Mouse (Mus musculus): ENCODE measurements around the gene Azi2. TPM values are rescaled to one million over a fixed set of nuclear protein-coding genes. Genes with fewer than 3 reads are reported as not detected.

The Azi2 gene
- polyA plus RNA-seq, 1 experiment, result 32.7 TPM

GRCm38 (mm10) chr9:118043581-118043980 lies 3.3 kb downstream of the Azi2 start:
- H3K36me3 ChIP-seq (ENCODE audit: control insufficient read depth, insufficient read depth, low read length), result peaks cover 12% of the 10 kb centered on the region
- no peak overlapping the region for H3K27ac ChIP-seq (ENCODE audit: insufficient read depth, low read depth, low read length)
- peaks cover 4% of the 10 kb centered on the region for H3K4me1 ChIP-seq (ENCODE audit: control insufficient read depth, insufficient read depth, insufficient read length, low read length)
- no peak for TF ChIP-seq CTCF (IDR thresholded peaks at IDR 0.05; ENCODE audit: extremely low read depth, insufficient read length, insufficient replicate concordance, low read depth, low read length)
- TF ChIP-seq POLR2A (IDR thresholded peaks at IDR 0.05; ENCODE audit: low read depth, low read length), result no peak
- no peak overlapping the region for H3K4me3 ChIP-seq (ENCODE audit: low read depth, low read length)
- 85% methylated on average over 3 of the region's 3 CpGs for WGBS
- H3K27me3 ChIP-seq (ENCODE audit: control insufficient read depth, insufficient read depth, low read length), result no peaks in the 10 kb centered on the region

- peaks cover 16% of the 10 kb centered on the region for H3K36me3 ChIP-seq (ENCODE audit: control insufficient read depth, insufficient read depth, low read length)
- H3K27me3 ChIP-seq (ENCODE audit: control insufficient read depth, insufficient read depth, low read length), result no peaks in the 10 kb centered on the region
- WGBS, result 36% methylated on average over 1 of the region's 1 CpGs
- H3K4me3 ChIP-seq (ENCODE audit: low read depth, low read length), result no peak overlapping the region
- peaks cover 3% of the 10 kb centered on the region; the same call in 1 of the 2 replicates for H3K4me1 ChIP-seq (ENCODE audit: control insufficient read depth, insufficient read depth, insufficient read length, low read length)
- H3K27ac ChIP-seq (ENCODE audit: insufficient read depth, low read depth, low read length), result no peak overlapping the region
- TF ChIP-seq POLR2A (IDR thresholded peaks at IDR 0.05; ENCODE audit: low read depth, low read length), result no peak
- TF ChIP-seq CTCF (IDR thresholded peaks at IDR 0.05; ENCODE audit: extremely low read depth, insufficient read length, insufficient replicate concordance, low read depth, low read length), result no peak
Measured at GRCm38 (mm10) chr9:118045011-118045533, 4.8 kb downstream of the Azi2 start.

DNA sequence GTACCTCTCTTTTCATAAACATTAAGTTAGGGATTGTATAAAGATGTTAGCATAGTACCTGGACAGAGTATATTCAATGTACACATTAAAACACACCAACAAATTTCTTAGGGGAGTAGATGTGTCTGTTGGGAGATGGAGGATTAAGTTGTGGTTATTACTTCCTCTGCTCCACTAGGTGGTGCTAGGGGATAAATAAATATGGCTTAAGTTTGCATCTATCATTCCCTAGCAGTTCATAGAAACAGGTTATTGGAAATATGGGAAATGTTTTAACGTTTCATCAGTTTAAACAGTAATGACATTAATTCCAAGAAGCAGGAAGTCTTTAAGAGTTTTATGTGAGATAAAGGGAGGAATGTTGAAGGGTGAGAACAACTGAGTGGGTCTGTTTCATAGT lies 13.0 kb downstream of the Azi2 start:
- no peaks in the 10 kb centered on the region for H3K4me1 ChIP-seq (ENCODE audit: control insufficient read depth, insufficient read depth, insufficient read length, low read length)
- WGBS, result 6% methylated on average over 1 of the region's 1 CpGs
- H3K27me3 ChIP-seq (ENCODE audit: control insufficient read depth, insufficient read depth, low read length), result no peaks in the 10 kb centered on the region
- no peak for TF ChIP-seq POLR2A (IDR thresholded peaks at IDR 0.05; ENCODE audit: low read depth, low read length)
- no peak overlapping the region for H3K27ac ChIP-seq (ENCODE audit: insufficient read depth, low read depth, low read length)
- no peak overlapping the region for H3K4me3 ChIP-seq (ENCODE audit: low read depth, low read length)
- peaks cover 40% of the 10 kb centered on the region for H3K36me3 ChIP-seq (ENCODE audit: control insufficient read depth, insufficient read depth, low read length)

GRCm38 (mm10) chr9:118059101-118059500 lies 18.8 kb downstream of the Azi2 start:
- Histone ChIP-seq H3K36me3 (ENCODE audit: control insufficient read depth, insufficient read depth, low read length) (peaks cover 47% of the 10 kb centered on the region), H3K4me1 (ENCODE audit: control insufficient read depth, insufficient read depth, insufficient read length, low read length) (no peaks in the 10 kb centered on the region), H3K4me3 (ENCODE audit: low read depth, low read length) (no peak overlapping the region), H3K27me3 (ENCODE audit: control insufficient read depth, insufficient read depth, low read length) (no peaks in the 10 kb centered on the region), H3K27ac (ENCODE audit: insufficient read depth, low read depth, low read length) (no peak overlapping the region)
- TF ChIP-seq CTCF (IDR thresholded peaks at IDR 0.05; ENCODE audit: extremely low read depth, insufficient read length, insufficient replicate concordance, low read depth, low read length), result no peak
- TF ChIP-seq POLR2A (IDR thresholded peaks at IDR 0.05; ENCODE audit: low read depth, low read length), result no peak
- 89% methylated on average over 3 of the region's 3 CpGs for WGBS

GRCm38 (mm10) chr9:118070442-118070841 lies 30.1 kb downstream of the Azi2 start:
- Histone ChIP-seq H3K27me3 (ENCODE audit: control insufficient read depth, insufficient read depth, low read length) (no peaks in the 10 kb centered on the region), H3K27ac (ENCODE audit: insufficient read depth, low read depth, low read length) (no peak overlapping the region), H3K4me3 (ENCODE audit: low read depth, low read length) (no peak overlapping the region), H3K36me3 (ENCODE audit: control insufficient read depth, insufficient read depth, low read length) (peaks cover 26% of the 10 kb centered on the region), H3K4me1 (ENCODE audit: control insufficient read depth, insufficient read depth, insufficient read length, low read length) (no peaks in the 10 kb centered on the region)
- WGBS, result 88% methylated on average over 6 of the region's 6 CpGs
- TF ChIP-seq CTCF (IDR thresholded peaks at IDR 0.05; ENCODE audit: extremely low read depth, insufficient read length, insufficient replicate concordance, low read depth, low read length) (no peak), POLR2A (IDR thresholded peaks at IDR 0.05; ENCODE audit: low read depth, low read length) (no peak)

DNA sequence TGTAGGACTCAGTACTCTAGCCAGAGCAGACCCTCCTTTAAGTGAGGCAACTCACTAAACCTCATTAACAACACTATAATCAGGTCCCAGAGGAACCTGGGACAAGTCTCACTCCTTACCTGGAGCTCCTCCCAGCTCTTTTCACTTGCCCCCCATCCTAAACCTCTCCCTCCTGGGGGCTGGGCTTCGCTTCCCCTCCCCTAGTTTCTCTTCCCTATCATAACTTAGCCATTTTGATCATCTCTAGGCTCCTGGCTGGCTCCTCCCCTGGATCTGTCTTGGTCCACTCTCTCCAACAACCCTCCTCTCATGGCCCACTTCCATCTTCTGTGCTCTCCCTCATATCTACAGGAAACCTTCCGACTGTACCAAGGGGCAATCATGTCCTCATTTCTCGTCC lies 31.0 kb downstream of the Azi2 start:
- 84% methylated on average over 3 of the region's 3 CpGs for WGBS
- H3K27me3 ChIP-seq (ENCODE audit: control insufficient read depth, insufficient read depth, low read length), result no peaks in the 10 kb centered on the region
- peaks cover 22% of the 10 kb centered on the region for H3K36me3 ChIP-seq (ENCODE audit: control insufficient read depth, insufficient read depth, low read length)
- H3K4me1 ChIP-seq (ENCODE audit: control insufficient read depth, insufficient read depth, insufficient read length, low read length), result no peaks in the 10 kb centered on the region
- TF ChIP-seq CTCF (IDR thresholded peaks at IDR 0.05; ENCODE audit: extremely low read depth, insufficient read length, insufficient replicate concordance, low read depth, low read length), result no peak
- no peak for TF ChIP-seq POLR2A (IDR thresholded peaks at IDR 0.05; ENCODE audit: low read depth, low read length)
- H3K4me3 ChIP-seq (ENCODE audit: low read depth, low read length), result no peak overlapping the region
- no peak overlapping the region for H3K27ac ChIP-seq (ENCODE audit: insufficient read depth, low read depth, low read length)

DNA sequence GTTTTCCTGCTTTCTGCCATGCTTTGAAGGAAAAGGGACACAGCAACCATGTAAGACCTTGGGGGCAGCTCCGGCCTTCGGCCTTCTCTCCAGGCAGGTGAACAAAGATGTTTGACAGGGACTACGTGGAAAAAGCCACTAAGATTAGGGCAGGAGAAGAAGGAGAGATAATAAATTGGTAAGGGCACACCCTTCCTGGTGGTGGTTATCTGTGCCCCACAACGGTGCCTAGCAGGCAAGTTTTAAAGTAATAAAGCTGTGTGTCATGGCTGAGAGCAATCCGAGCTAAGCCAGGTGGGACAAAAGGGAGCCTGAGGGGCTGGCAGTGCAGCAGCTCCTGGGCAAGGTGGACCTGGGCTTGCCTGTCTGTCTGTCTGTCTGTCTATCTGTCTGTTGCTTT lies 31.8 kb downstream of the Azi2 start:
- Histone ChIP-seq H3K4me1 (ENCODE audit: control insufficient read depth, insufficient read depth, insufficient read length, low read length) (no peaks in the 10 kb centered on the region), H3K4me3 (ENCODE audit: low read depth, low read length) (no peak overlapping the region), H3K27me3 (ENCODE audit: control insufficient read depth, insufficient read depth, low read length) (no peaks in the 10 kb centered on the region), H3K27ac (ENCODE audit: insufficient read depth, low read depth, low read length) (no peak overlapping the region), H3K36me3 (ENCODE audit: control insufficient read depth, insufficient read depth, low read length) (peaks cover 19% of the 10 kb centered on the region)
- no peak for TF ChIP-seq POLR2A (IDR thresholded peaks at IDR 0.05; ENCODE audit: low read depth, low read length)
- no peak for TF ChIP-seq CTCF (IDR thresholded peaks at IDR 0.05; ENCODE audit: extremely low read depth, insufficient read length, insufficient replicate concordance, low read depth, low read length)
- 65% methylated on average over 5 of the region's 5 CpGs for WGBS

- WGBS, result 84% methylated on average over 3 of the region's 3 CpGs
- Histone ChIP-seq H3K27me3 (ENCODE audit: control insufficient read depth, insufficient read depth, low read length) (no peaks in the 10 kb centered on the region), H3K4me1 (ENCODE audit: control insufficient read depth, insufficient read depth, insufficient read length, low read length) (no peaks in the 10 kb centered on the region), H3K36me3 (ENCODE audit: control insufficient read depth, insufficient read depth, low read length) (peaks cover 15% of the 10 kb centered on the region), H3K4me3 (ENCODE audit: low read depth, low read length) (no peak overlapping the region), H3K27ac (ENCODE audit: insufficient read depth, low read depth, low read length) (no peak overlapping the region)
- TF ChIP-seq CTCF (IDR thresholded peaks at IDR 0.05; ENCODE audit: extremely low read depth, insufficient read length, insufficient replicate concordance, low read depth, low read length) (no peak), POLR2A (IDR thresholded peaks at IDR 0.05; ENCODE audit: low read depth, low read length) (no peak)
Measured at GRCm38 (mm10) chr9:118073358-118073757, 33.1 kb downstream of the Azi2 start.
